Mouse (Mus musculus) limb, embryonic 11.5 days (tissue): Measurements from ENCODE around the gene Olfr328. TPM values are rescaled to one million over a fixed set of nuclear protein-coding genes. Genes with fewer than 3 reads are reported as not detected.

Source experiments
- ATAC-seq: fragments of 200-750 bp; cut with Nextera tagmentation; 2 replicates; pipeline ENCODE4 v1.8.0; 2017; ENCODE audit warnings: low read depth; ENCODE audit not compliant: insufficient number of reproducible peaks, low FRiP score, low TSS enrichment
- DNase-seq: peaks from one replicate; pipeline ENCODE4 v3.0.0-alpha.2; 2015; ENCODE audit warnings: low spot score
- H3K27ac ChIP-seq: fragments of 300-500 bp; sonication (generic); replicated peaks from 2 replicates; pipeline ENCODE4 v1.5.1; 2014; ENCODE audit warnings: low read depth, mild to moderate bottlenecking, low read length
- H3K27me3 ChIP-seq: fragments of 300-500 bp; sonication (generic); 2 replicates; pipeline ENCODE4 v1.6.1; 2014; ENCODE audit warnings: mild to moderate bottlenecking, low read length, mixed read lengths; ENCODE audit not compliant: control insufficient read depth, insufficient read depth
- H3K36me3 ChIP-seq: fragments of 300-500 bp; sonication (generic); 2 replicates; pipeline ENCODE4 v1.6.1; 2014; ENCODE audit warnings: mild to moderate bottlenecking, low read length, moderate library complexity, mixed read lengths; ENCODE audit not compliant: control insufficient read depth, insufficient read depth
- H3K4me1 ChIP-seq: fragments of 300-500 bp; sonication (generic); 2 replicates; pipeline ENCODE4 v1.6.1; 2014; ENCODE audit warnings: low read length, mixed read lengths; ENCODE audit not compliant: control insufficient read depth, insufficient read depth
- H3K4me2 ChIP-seq: fragments of 300-500 bp; sonication (generic); 2 replicates; pipeline ENCODE4 v1.6.1; 2014; ENCODE audit warnings: low read depth, mild to moderate bottlenecking, moderate library complexity; ENCODE audit not compliant: severe bottlenecking
- H3K4me3 ChIP-seq: fragments of 300-500 bp; sonication (generic); 2 replicates; pipeline ENCODE4 v1.5.1; 2014; ENCODE audit warnings: low read depth, low read length
- H3K9ac ChIP-seq: fragments of 300-500 bp; sonication (generic); 2 replicates; pipeline ENCODE4 v1.6.1; 2014; ENCODE audit warnings: mild to moderate bottlenecking, low read length
- H3K9me3 ChIP-seq: fragments of 300-500 bp; sonication (generic); 2 replicates; pipeline ENCODE4 v1.6.1; 2016; ENCODE audit warnings: low read length; ENCODE audit not compliant: control insufficient read depth
- WGBS: fragments of 180-500 bp; shearing (Covaris S2); extraction: QIAGEN DNeasy Blood & Tissue Kit; methylation state at CpG from one replicate; pipeline ENCODE4 v1.1.7; 2014; 5-methylcytosine and 5-hydroxymethylcytosine counted together
- polyA plus RNA-seq: library from polyadenylated mRNA; unstranded; fragments of >200 nt; fragmentation: Nextera tagmentation; extraction: Ambion mirVana; gene quantifications from 2 replicates; pipeline ENCODE4 v1.2.1, GENCODE M21; 2014

Gene Olfr328
- 0.09 TPM in 1 of 2 replicates, not detected in the other for polyA plus RNA-seq

DNA sequence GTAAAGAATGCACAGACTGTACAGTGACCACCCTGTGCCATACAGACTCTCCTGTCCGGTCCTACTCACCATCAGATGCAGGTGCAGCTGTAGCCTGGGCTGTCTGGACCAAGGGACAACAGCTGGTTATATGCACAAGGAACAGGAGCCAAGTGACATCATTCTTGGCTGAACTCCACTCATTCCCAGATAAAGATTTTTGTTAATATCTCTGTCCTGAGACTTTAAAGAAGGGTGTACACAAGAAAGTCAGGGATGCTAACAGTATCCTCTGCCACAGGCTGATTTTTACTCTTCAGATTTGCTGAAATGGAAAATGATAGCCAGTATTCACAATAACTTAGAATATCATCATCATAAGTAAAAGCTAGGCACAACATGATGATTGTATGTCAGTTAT lies at the start of gene Olfr328:
TSS of gene Olfr328 (minus strand) at position 101 of the 400 bp plus-strand sequence.
- no peak within 1 kb of the TSS for H3K4me3 ChIP-seq
- no peaks in the 10 kb centered on the region for H3K36me3 ChIP-seq
- no peaks in the 10 kb centered on the region for H3K27me3 ChIP-seq
- ATAC-seq (no peak), DNase-seq (no peak)
- H3K27ac ChIP-seq, result no peak within 1 kb of the TSS
- no peaks in the 10 kb centered on the region for H3K9me3 ChIP-seq
- no peak within 1 kb of the TSS for H3K4me2 ChIP-seq
- WGBS, result 90% methylated on average over 1 of the region's 1 CpGs
- no peak within 1 kb of the TSS for H3K9ac ChIP-seq
- no peaks in the 10 kb centered on the region for H3K4me1 ChIP-seq

DNA sequence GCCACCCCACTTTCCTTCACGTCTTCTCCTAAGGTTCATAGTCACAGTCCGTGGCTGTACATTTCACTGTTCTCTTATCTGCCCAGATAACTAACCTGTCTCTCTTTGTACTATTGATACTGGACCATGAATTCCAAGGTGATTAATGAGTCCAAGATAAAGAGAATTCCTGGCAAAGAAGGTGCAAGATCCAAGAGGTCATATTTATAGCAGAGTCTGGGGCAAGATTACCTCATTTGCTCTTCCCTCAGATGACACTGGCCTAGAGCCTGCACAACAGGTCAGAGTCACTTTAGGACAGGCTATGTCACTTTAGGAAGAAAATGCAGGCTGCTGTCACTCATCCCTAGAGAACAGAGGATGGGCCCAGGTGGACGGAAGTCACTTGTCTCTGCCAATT lies 49.8 kb upstream of the Olfr328 start:
- H3K9ac ChIP-seq, result no peak overlapping the region
- H3K27ac ChIP-seq, result no peak overlapping the region
- no peak overlapping the region for H3K4me3 ChIP-seq
- no peak for DNase-seq
- no peaks in the 10 kb centered on the region for H3K27me3 ChIP-seq
- 81% methylated on average over 3 of the region's 3 CpGs for WGBS
- no peak overlapping the region for H3K4me2 ChIP-seq
- H3K36me3 ChIP-seq, result no peaks in the 10 kb centered on the region
- no peaks in the 10 kb centered on the region for H3K4me1 ChIP-seq
- no peaks in the 10 kb centered on the region for H3K9me3 ChIP-seq
- no peak for ATAC-seq

DNA sequence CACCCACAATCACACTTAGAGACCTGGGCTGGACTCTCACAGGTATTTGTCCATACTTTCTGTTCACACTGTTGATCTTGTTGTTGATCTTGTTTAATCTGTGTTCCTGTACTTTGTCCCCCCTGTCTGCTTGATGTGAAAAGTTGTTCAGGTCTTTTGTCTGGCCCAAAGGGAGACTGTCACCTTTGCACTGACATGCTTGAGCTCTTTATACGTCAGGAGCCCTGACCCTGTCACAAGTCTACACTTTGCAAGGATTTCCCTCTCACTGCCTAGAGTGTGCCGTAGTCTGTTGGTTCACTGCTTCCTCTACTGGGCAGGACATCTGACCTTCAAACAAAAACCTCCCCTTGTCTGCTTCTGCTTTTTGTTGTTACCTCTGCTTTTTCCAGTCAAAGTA lies 49.3 kb upstream of the Olfr328 start:
- no peaks in the 10 kb centered on the region for H3K36me3 ChIP-seq
- ATAC-seq, result no peak
- H3K9me3 ChIP-seq, result no peaks in the 10 kb centered on the region
- H3K4me1 ChIP-seq, result no peaks in the 10 kb centered on the region
- DNase-seq, result no peak
- H3K4me3 ChIP-seq, result no peak overlapping the region
- H3K9ac ChIP-seq, result no peak overlapping the region
- no peak overlapping the region for H3K27ac ChIP-seq
- no peak overlapping the region for H3K4me2 ChIP-seq
- 80% methylated on average over 2 of the region's 2 CpGs for WGBS
- H3K27me3 ChIP-seq, result no peaks in the 10 kb centered on the region

DNA sequence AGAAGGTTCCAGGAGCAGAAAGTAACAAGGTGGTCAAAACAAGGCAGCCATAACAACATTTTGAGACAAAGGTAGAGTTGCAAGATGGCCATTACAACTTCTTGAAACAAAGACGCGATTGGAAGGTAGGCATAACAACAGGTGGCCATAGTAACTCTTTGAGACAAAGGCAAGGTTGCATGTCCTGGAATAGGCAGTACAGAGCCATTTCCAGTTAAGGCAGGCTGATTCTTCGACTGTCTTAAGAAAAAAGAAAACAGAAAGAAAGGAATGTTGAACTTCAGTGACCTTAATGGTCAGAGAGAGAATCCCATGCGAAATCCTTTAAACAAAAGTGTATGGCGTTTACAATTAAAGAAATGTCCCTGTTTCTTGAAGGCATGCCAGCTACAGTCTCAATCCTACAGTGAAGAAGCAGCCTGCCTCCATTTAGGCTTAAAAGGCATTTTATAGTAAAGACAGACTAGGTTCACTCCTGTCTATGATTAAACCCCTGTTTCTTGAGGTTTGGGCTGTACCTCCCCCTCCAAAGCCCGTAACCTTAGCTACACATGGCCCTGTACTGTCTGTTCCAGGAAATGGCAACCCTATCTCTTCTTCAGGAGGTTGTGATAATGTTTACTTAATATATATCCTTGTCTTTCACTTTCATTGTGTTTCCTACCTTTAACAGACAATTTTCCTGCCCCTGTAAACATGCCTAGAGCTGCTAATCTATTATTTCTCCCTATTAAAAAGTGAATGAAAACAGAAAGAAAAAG lies 47.5 kb upstream of the Olfr328 start:
- Histone ChIP-seq H3K4me3 (no peak overlapping the region), H3K9ac (no peak overlapping the region), H3K9me3 (no peaks in the 10 kb centered on the region), H3K27ac (no peak overlapping the region), H3K4me1 (no peaks in the 10 kb centered on the region), H3K36me3 (no peaks in the 10 kb centered on the region), H3K4me2 (no peak overlapping the region), H3K27me3 (no peaks in the 10 kb centered on the region)
- DNase-seq, result no peak
- WGBS, result 90% methylated on average over 6 of the region's 6 CpGs
- no peak for ATAC-seq

DNA sequence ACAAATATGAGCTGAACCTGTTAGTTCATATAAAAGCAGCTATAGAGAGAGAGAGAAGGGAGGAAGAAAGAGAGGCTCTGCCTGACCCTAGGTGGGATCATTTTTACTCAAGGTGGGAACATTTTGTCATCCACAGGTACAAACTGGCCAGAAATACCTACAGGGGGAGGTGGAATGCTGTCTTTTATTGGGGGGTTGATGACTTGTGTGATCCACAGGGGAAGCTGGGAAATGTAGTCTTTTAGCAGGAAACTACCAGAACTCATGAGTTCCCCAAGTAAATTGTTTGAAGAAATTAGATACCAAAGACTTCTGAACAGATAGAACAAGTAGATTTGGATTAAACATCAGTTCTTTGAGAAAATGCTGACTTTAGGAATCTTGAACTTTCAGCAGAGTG lies 46.6 kb upstream of the Olfr328 start:
- no peaks in the 10 kb centered on the region for H3K9me3 ChIP-seq
- H3K9ac ChIP-seq, result no peak overlapping the region
- no peak overlapping the region for H3K4me2 ChIP-seq
- H3K27me3 ChIP-seq, result no peaks in the 10 kb centered on the region
- DNase-seq (no peak), ATAC-seq (no peak)
- H3K4me3 ChIP-seq, result no peak overlapping the region
- H3K4me1 ChIP-seq, result no peaks in the 10 kb centered on the region
- H3K36me3 ChIP-seq, result no peaks in the 10 kb centered on the region
- H3K27ac ChIP-seq, result no peak overlapping the region

DNA sequence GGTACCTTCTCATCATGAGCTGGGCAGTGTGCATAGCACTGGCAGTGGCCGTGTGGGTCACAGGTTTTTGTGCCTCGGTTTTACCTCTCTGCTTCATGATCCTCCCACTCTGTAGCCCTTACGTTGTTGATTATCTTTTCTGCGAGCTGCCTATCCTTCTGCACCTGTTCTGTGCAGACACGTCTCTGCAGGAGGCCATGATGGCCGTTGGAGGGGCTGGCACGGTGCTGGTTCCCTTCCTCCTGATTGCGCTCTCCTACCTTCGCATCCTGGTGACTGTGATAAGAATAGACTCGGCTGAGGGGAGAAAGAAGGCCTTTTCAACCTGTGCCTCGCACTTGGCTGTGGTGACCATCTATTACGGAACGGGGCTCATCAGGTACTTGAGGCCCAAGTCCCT lies 42.4 kb upstream of the Olfr328 start:
- 83% methylated on average over 13 of the region's 13 CpGs for WGBS
- Histone ChIP-seq H3K4me1 (no peaks in the 10 kb centered on the region), H3K36me3 (no peaks in the 10 kb centered on the region), H3K4me2 (no peak overlapping the region), H3K9ac (no peak overlapping the region), H3K27ac (no peak overlapping the region), H3K4me3 (no peak overlapping the region), H3K9me3 (no peaks in the 10 kb centered on the region), H3K27me3 (no peaks in the 10 kb centered on the region)
- DNase-seq (no peak), ATAC-seq (no peak)

DNA sequence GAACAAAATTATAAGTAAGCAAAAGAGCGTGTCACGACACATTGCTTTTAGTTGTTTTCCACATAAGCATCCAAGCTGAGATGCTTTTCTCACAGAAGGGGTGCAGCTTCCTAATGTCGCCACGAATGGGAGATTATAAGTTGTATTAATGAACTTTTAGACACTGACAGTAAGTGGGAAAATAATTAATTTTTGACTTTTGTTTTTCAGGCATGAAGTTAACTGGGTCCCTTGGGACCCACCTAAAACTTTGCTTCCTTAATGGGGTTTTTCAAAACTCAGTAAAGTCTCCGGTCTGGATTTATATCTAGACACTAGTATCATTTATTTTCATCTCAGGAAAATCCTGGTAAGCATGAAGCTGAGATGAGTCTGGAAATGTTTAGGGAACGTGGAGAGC lies 39.4 kb upstream of the Olfr328 start, which contains the start of gene Olfr324:
TSS of gene Olfr324 (plus strand) at position 301 of the 400 bp plus-strand sequence.
- no peak within 1 kb of the TSS for H3K4me2 ChIP-seq
- ATAC-seq (no peak), DNase-seq (no peak)
- no peak within 1 kb of the TSS for H3K9ac ChIP-seq
- no peaks in the 10 kb centered on the region for H3K36me3 ChIP-seq
- H3K27ac ChIP-seq, result no peak within 1 kb of the TSS
- no peaks in the 10 kb centered on the region for H3K4me1 ChIP-seq
- no peak within 1 kb of the TSS for H3K4me3 ChIP-seq
- no peaks in the 10 kb centered on the region for H3K9me3 ChIP-seq
- WGBS, result 86% methylated on average over 6 of the region's 6 CpGs
- no peaks in the 10 kb centered on the region for H3K27me3 ChIP-seq

DNA sequence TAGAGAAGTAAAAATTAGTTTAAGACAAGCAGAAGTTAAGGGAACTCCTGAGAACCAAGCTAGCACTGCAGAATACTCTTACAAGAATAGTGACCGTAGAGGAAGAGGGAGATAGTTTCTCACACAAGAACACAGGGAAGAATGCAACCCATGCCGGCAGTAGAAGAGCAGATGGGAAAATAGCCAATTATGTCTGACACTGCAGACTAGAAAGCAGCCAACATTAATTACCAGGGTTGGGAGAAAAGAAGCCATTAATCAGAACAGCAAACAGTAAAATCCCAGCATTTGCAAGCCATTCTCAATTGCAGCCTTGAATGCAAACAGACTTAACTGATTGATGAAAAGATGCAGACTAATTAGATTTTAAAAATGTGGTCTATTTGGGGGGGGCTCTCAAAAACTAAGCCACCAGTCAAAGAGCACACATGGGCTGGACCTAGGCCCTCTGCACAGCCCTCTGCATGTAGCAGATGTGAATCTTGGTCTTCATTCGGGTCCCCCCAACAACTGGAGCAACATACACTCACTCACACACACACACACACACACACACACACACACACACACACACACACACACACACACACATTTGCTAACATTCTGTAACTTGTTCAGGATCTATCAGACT lies 33.3 kb upstream of the Olfr328 start:
- H3K36me3 ChIP-seq, result no peaks in the 10 kb centered on the region
- no peak for ATAC-seq

More for the DNA sequence above, 33.3 kb upstream of the Olfr328 start:
- H3K9me3 ChIP-seq, result no peaks in the 10 kb centered on the region
- no peak overlapping the region for H3K9ac ChIP-seq
- no peaks in the 10 kb centered on the region for H3K4me1 ChIP-seq
- no peak overlapping the region for H3K27ac ChIP-seq
- no peak overlapping the region for H3K4me2 ChIP-seq
- no peaks in the 10 kb centered on the region for H3K27me3 ChIP-seq
- WGBS, result 61% methylated on average over 3 of the region's 3 CpGs
- no peak overlapping the region for H3K4me3 ChIP-seq
- DNase-seq, result no peak
